Mouse (Mus musculus) stomach, postnatal 0 days (tissue): ENCODE measurements at regions not wholly inside any gene's neighbourhood (a gene's known extent, or its start where the extent isn't known, plus 50 kb on each side); places are given as distances from the start of the nearest gene placed in this dataset.

Experiments
- CTCF ChIP-seq: IDR thresholded peaks from 2 replicates; pipeline ENCODE4 v1.5.1; 2016; ENCODE audit warnings: antibody characterized with exemption, low read depth, mild to moderate bottlenecking, moderate library complexity
- EP300 ChIP-seq: optimal IDR thresholded peaks from 2 replicates; pipeline ENCODE3; 2016; ENCODE audit warnings: antibody characterized with exemption

GRCm38 (mm10) chr3:15106281-15106680, 220.2 kb downstream of the Car2 start:
- TF ChIP-seq CTCF = no peak
- no peak for TF ChIP-seq EP300
